ENCODE assay signal across 25 mouse cellular contexts in genomic region chr1:72493454-72493853, GRCm38 (mm10). TPM values are rescaled to one million over a fixed set of nuclear protein-coding genes. Genes with fewer than 3 reads are reported as not detected.
A peak's percentile ranks its signal among the peaks of the same experiment; 100 is the strongest.
DNase-seq lines count a peak whose midpoint lies in the region; ATAC-seq lines count a peak whose summit lies in the region.
"Had no signal": no experiment of that assay in that cellular context is flagged by ENCODE, and none has a peak within 500 bp of the region (broad histone marks: within the 10 kb centered on the region; RNA-seq: fewer than 3 reads in every experiment).

No protein-coding gene starts in this region.

- H3K4me3 ChIP-seq in embryonic facial prominence, embryonic 14.5 days (ENCODE audit: low read depth, low read length): no peak overlapping the region
- no peak overlapping the region for H3K4me3 ChIP-seq in embryonic facial prominence, embryonic 10.5 days

- H3K9me3 ChIP-seq in embryonic facial prominence, embryonic 14.5 days (ENCODE audit: control insufficient read depth, low read length): no peaks in the 10 kb centered on the region
- H3K9me3 ChIP-seq in embryonic facial prominence, embryonic 10.5 days: no peaks in the 10 kb centered on the region
- H3K9me3 ChIP-seq: G1E had no signal

- H3K36me3 ChIP-seq in embryonic facial prominence, embryonic 14.5 days (ENCODE audit: control insufficient read depth, insufficient read depth, low read length): no peaks in the 10 kb centered on the region
- no peaks in the 10 kb centered on the region for H3K36me3 ChIP-seq in embryonic facial prominence, embryonic 10.5 days (replicated peaks)
- H3K36me3 ChIP-seq: G1E had no signal

- no peak for DNase-seq in embryonic facial prominence, embryonic 14.5 days (ENCODE audit: low spot score)
- no peak for DNase-seq in embryonic facial prominence, embryonic 10.5 days (ENCODE audit: low spot score)
- DNase-seq in heart, adult 11 months: peak; percentile 74
- no peak for DNase-seq in heart, postnatal 25 days (ENCODE audit: low spot score)
- DNase-seq in heart, postnatal 10 days: peak; percentile 6 to 18
- DNase-seq in heart, adult 8-10 months (ENCODE audit: low spot score): no peak
- peak; percentile 23 for DNase-seq in brain, adult 2 months (ENCODE audit: low read depth, low spot score)
- no peak for DNase-seq in retina, embryonic 14.5 days (ENCODE audit: low spot score)
- DNase-seq: adrenal gland, adult 2 months; adrenal gland, adult 8-10 months; adrenal gland, postnatal 10 days; adrenal gland, postnatal 14 days; adrenal gland, postnatal 25 days; adrenal gland, postnatal 36 days; B cell, adult 2 months; cerebellum, adult 11 months; cerebellum, adult 11-12 months; cerebellum, adult 18-20 months had no signal

- H3K27ac ChIP-seq in embryonic facial prominence, embryonic 14.5 days (replicated peaks; ENCODE audit: low read depth, low read length): no peak overlapping the region
- H3K27ac ChIP-seq in embryonic facial prominence, embryonic 10.5 days (replicated peaks): no peak overlapping the region

- no peaks in the 10 kb centered on the region for H3K27me3 ChIP-seq in embryonic facial prominence, embryonic 14.5 days (replicated peaks; ENCODE audit: control insufficient read depth, insufficient read depth, low read length)
- no peaks in the 10 kb centered on the region for H3K27me3 ChIP-seq in embryonic facial prominence, embryonic 10.5 days (replicated peaks; ENCODE audit: low read depth, poor library complexity, severe bottlenecking)
- H3K27me3 ChIP-seq: CH12.LX, Patski had no signal

- 72% methylated on average over 3 of the region's 3 CpGs for WGBS in embryonic facial prominence, embryonic 14.5 days
- 90% methylated on average over 3 of the region's 3 CpGs for WGBS in embryonic facial prominence, embryonic 10.5 days

- ATAC-seq in embryonic facial prominence, embryonic 14.5 days (ENCODE audit: low read depth): 0 out of 2 replicates have a peak, but pooled peaks have one; percentile 69
- ATAC-seq: activated CD4-positive, CD25-positive, alpha-beta regulatory T cell, adult 4 months; CD4-positive, CD25-positive, alpha-beta regulatory T cell, adult 4 months; Patski had no signal

- H3K4me2 ChIP-seq in embryonic facial prominence, embryonic 14.5 days (ENCODE audit: low read depth, low read length): no peak overlapping the region

- intact Hi-C loops in heart, postnatal 25 days (cut with DNase I): no loop called here
- intact Hi-C loops in heart, postnatal 10 days (cut with DNase I): no loop called here

- no peak overlapping the region for H3K9ac ChIP-seq in embryonic facial prominence, embryonic 14.5 days (ENCODE audit: low read depth, low read length)

- H3K4me1 ChIP-seq in embryonic facial prominence, embryonic 14.5 days (ENCODE audit: control insufficient read depth, insufficient read depth, low read length): no peaks in the 10 kb centered on the region
- H3K4me1 ChIP-seq in embryonic facial prominence, embryonic 10.5 days: peaks cover 15% of the 10 kb centered on the region

RNA-seq across cellular contexts. Expression of gene March4, which starts 43.3 kb away (rescaled TPM):
- polyA plus RNA-seq in embryonic facial prominence, embryonic 14.5 days (2014; fragmentation: Nextera tagmentation; extraction: Ambion mirVana): 0.17 and 0.42 TPM in 2 replicates
- polyA plus RNA-seq in embryonic facial prominence, embryonic 10.5 days (2016; fragmentation: Nextera tagmentation; extraction: Ambion mirVana): not detected in 2 replicates
- not detected for total RNA-seq in heart, postnatal 25 days (2021)
- total RNA-seq in heart, postnatal 10 days (2021): not detected
- not detected for total RNA-seq in heart, adult 8-10 months (2022)
- total RNA-seq: ES-E14, MEL had no signal
- polyA plus RNA-seq: activated CD4-positive, CD25-positive, alpha-beta regulatory T cell, adult 4 months; CD4-positive, CD25-positive, alpha-beta regulatory T cell, adult 4 months; G1E had no signal

Comparison
In these comparisons a context has a peak if more than half of its experiments do, and no peak if none do; other contexts are left out.
1. DNase-seq: peak in heart, adult 11 months (single experiment), heart, postnatal 10 days (2 of 2) and brain, adult 2 months (single experiment); none in embryonic facial prominence, embryonic 14.5 days (single experiment), embryonic facial prominence, embryonic 10.5 days (single experiment), heart, postnatal 25 days (single experiment), heart, adult 8-10 months (single experiment) and retina, embryonic 14.5 days (single experiment).